Mouse (Mus musculus): ENCODE results near the gene Ttc8.

GRCm38 (mm10) chr12:98875216-98875615 is 45.2 kb upstream of the Ttc8 start:
- TF ChIP-seq CTCF (IDR thresholded peaks at IDR 0.05; ENCODE audit: insufficient read depth, low read depth, low read length) = no peak
- no peak for TF ChIP-seq POLR2A (IDR thresholded peaks at IDR 0.05; ENCODE audit: insufficient read depth, low read depth, low read length)

Measured in olfactory bulb, adult 2 months (tissue).